Mouse (Mus musculus) 416B (cell line): ENCODE results near the gene Zfp935.
"Not testable (repeated sequence)": the region's sequence is repeated elsewhere in the genome, so short reads cannot be mapped to it uniquely, and the experiment has no call there.

Experiments
- DNase-seq: peaks from one replicate; pipeline ENCODE4 v3.0.0; 2011; ENCODE audit warnings: low read depth

Zfp935 gene

GRCm38 (mm10) chr13:62558189-62559110 is at the start of gene Zfp935:
Gene Zfp935, minus strand, starts transcription at chr13:62558511.
- DNase-seq, result peak; percentile 50

DNA sequence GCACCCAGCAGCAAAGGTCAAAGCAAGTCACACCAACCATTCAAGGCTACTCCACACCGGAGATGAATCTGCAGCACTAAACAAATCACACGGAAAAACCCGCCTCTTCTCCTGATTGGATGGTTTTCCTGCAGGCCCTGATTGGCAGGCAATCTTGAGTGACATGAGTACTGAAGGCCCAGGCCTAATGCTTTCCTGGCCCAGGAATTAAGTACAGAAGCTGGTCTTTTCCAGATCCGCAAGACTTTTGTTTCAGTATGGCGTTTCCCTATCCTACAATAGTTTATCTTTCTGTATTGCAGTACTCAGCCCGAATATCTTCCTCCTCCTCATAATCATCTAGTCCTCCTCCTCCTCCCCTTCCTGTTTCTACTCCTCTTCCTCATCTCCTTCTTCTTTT is 12.8 kb upstream of the Zfp935 start, which contains the start of gene Zfp934:
Zfp934 (minus strand) TSS at position 101 of the 400 bp plus-strand sequence.
- DNase-seq, result not testable (repeated sequence)

DNA sequence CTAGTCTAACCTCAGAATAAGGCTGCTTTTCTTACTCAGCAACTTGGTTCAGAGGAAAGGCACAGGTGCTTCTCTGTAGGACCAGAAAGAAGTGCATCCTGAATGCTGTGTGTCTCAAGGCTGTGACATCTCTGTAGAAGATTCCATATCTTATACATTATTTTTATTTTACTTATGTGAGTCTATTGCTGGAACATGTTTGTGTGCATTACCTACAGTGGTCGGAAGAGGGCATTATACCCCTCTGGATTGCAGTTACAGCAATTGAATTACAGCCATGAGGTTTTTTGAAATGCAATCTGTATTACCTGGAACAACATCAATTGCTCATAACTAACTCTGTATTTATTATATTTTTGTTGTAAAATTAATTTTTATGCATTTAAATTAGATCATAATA is 3.4 kb upstream of the Zfp935 start:
- not testable (repeated sequence) for DNase-seq

GRCm38 (mm10) chr13:62530129-62530528 is 28.2 kb downstream of the Zfp935 start:
- not testable (repeated sequence) for DNase-seq

DNA sequence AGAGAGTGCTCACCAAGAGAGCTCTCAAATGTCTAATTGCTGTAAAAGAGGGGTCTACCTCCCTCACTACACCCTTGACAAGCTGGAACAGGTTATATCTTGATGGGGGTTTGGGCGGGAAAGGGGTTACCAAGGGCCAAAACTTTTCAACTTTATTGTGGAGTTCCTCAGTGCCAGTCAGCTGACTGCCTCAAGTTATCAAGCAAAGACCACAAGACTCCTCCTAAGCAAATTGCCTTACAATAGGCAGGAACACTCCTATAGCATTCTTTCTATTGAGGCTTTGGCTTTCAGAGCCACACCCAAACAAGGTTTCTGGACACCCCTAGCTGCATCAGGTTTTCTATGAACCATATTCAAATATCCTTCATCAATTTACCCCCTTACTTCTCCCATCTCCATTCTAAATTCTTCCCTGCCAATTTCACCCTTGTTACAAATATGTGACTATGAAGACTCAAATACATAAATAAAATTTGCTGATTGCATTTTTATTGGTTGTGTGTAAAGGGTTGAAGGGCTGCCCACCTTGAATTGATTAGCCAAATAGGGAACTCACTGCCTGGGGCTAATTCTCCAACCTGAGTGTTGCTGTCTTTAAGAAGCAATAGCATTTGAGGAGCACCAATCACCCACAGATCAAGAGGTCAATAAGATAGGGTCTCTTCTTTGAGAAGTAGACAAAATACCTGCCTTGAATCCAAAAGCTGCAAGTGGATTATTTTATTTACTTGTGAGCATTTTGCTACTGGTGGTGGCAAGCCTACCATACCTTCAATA is 47.5 kb downstream of the Zfp935 start:
- not testable (repeated sequence) for DNase-seq

GRCm38 (mm10) chr13:62472661-62473060 is 85.7 kb downstream of the Zfp935 start:
- DNase-seq, result peak; percentile 49

DNA sequence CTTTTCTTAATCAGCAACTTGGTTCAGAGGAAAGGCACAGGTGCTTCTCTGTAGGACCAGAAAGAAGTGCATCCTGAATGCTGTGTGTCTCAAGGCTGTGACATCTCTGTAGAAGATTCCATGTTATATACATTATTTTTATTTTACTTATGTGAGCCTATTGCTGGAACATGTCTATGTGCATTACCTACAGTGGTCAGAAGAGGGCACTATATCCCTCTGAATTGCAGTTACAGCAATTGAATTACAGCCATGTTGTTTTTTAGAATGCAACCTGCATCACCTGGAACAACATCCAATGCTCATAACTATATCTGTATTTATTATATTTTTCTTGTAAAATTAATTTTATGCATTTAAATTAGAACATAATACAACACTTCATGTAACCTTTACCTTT is 88.4 kb downstream of the Zfp935 start:
- DNase-seq, result peak; percentile 86

DNA sequence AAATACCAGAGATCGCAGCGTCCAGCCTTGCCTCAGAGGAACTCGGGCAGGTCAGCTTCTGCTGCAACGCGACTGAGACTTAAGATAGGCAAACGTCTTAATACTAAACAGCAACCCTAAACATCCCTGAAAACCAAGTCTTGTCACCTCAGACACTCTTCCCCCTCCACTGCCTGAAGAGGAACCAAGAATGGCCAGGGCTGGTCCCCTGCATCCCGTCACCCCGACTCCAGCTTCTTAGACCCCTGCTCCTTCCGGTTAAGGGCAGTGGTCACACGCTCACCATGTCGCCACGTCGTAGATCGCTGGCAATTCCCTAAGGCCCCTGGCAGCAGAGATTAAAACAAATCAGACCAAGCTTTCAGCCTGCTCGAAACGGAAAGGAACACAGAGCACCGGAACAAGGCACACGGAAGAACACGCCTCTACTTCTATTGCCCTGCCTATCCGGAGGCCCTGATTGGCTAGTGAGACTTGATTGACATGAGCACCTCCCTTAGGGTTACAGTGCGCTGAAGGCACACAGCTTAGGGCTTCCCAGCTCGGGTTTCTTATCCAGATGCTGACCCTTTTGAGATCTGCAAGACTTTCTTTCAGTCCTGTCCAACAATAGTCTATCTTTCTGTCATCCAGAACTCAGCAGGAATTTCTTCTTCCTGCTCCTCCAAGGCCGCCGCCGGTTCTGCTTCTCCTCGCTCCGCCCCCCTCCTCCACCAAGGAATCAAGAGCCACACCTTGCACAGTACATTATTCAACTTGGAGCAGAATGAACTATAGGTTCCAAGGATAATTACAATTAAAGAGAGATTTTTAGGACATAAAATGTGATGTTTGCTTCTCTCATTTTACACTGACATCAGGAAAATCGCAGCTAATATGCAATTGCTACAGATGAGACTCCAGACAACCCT is 91.6 kb downstream of the Zfp935 start, which contains the start of gene Gm49359:
Gm49359 (minus strand) TSS at position 409 of the 911 bp plus-strand sequence.
- DNase-seq, result peak; percentile 95
